Mouse (Mus musculus) cerebellum, adult 11-12 months (tissue): ENCODE results near the gene Adamtsl1.
A peak's percentile ranks its signal among the peaks of the same experiment; 100 is the strongest.

Source experiments
- DNase-seq: peaks from one replicate; pipeline ENCODE4 v3.0.0; 2022

Gene Adamtsl1

GRCm38 (mm10) chr4:85677621-85678020 is 163.6 kb downstream of the Adamtsl1 start:
- no peak for DNase-seq

- no peak for DNase-seq
Measured at GRCm38 (mm10) chr4:85686160-85686559, 172.2 kb downstream of the Adamtsl1 start.

- DNase-seq, result no peak
Measured at GRCm38 (mm10) chr4:85695237-85695636, 181.3 kb downstream of the Adamtsl1 start.

- DNase-seq, result no peak
Measured at GRCm38 (mm10) chr4:85707352-85708057, 193.5 kb downstream of the Adamtsl1 start.

- DNase-seq, result no peak
Measured at GRCm38 (mm10) chr4:85709636-85710035, 195.7 kb downstream of the Adamtsl1 start.

GRCm38 (mm10) chr4:85724999-85725398 is 211.0 kb downstream of the Adamtsl1 start:
- DNase-seq, result no peak

- peak; percentile 38 for DNase-seq
Measured at GRCm38 (mm10) chr4:85727731-85728130, 213.8 kb downstream of the Adamtsl1 start.

- no peak for DNase-seq
Measured at GRCm38 (mm10) chr4:85728416-85728815, 214.4 kb downstream of the Adamtsl1 start.

- DNase-seq, result no peak
Measured at GRCm38 (mm10) chr4:85740478-85740877, 226.5 kb downstream of the Adamtsl1 start.

- no peak for DNase-seq
Measured at GRCm38 (mm10) chr4:85741825-85742391, 227.9 kb downstream of the Adamtsl1 start.

- no peak for DNase-seq
Measured at GRCm38 (mm10) chr4:85743427-85743826, 229.5 kb downstream of the Adamtsl1 start.

- no peak for DNase-seq
Measured at GRCm38 (mm10) chr4:85762684-85763083, 248.7 kb downstream of the Adamtsl1 start.

- DNase-seq, result no peak
Measured at GRCm38 (mm10) chr4:85763161-85764014, 249.4 kb downstream of the Adamtsl1 start.

- no peak for DNase-seq
Measured at GRCm38 (mm10) chr4:85764015-85764450, 250.1 kb downstream of the Adamtsl1 start.

- DNase-seq, result no peak
Measured at GRCm38 (mm10) chr4:85764476-85764875, 250.5 kb downstream of the Adamtsl1 start.

- DNase-seq, result no peak
Measured at GRCm38 (mm10) chr4:85767666-85768065, 253.7 kb downstream of the Adamtsl1 start.

- DNase-seq, result no peak
Measured at GRCm38 (mm10) chr4:85768107-85768506, 254.1 kb downstream of the Adamtsl1 start.

- no peak for DNase-seq
Measured at GRCm38 (mm10) chr4:85782511-85782910, 268.5 kb downstream of the Adamtsl1 start.

- DNase-seq, result no peak
Measured at GRCm38 (mm10) chr4:85783768-85784379, 269.9 kb downstream of the Adamtsl1 start.

GRCm38 (mm10) chr4:85784428-85784827 is 270.5 kb downstream of the Adamtsl1 start:
- DNase-seq, result no peak

GRCm38 (mm10) chr4:85790226-85790625 is 276.3 kb downstream of the Adamtsl1 start:
- DNase-seq, result no peak

GRCm38 (mm10) chr4:85801805-85802204 is 287.8 kb downstream of the Adamtsl1 start:
- peak; percentile 70 for DNase-seq

- no peak for DNase-seq
Measured at GRCm38 (mm10) chr4:85814418-85814817, 300.4 kb downstream of the Adamtsl1 start.
